Mouse (Mus musculus): ENCODE data around the gene Zc3h18.

- TF ChIP-seq POLR2A (IDR thresholded peaks at IDR 0.05; ENCODE audit: low read depth, low read length) (no peak), CTCF (IDR thresholded peaks at IDR 0.05; ENCODE audit: extremely low read depth, insufficient read depth, insufficient read length, insufficient replicate concordance) (no peak)
Measured at GRCm38 (mm10) chr8:122375751-122376364, 551 bp upstream of the Zc3h18 start.
